Mouse (Mus musculus) intestine, postnatal 0 days (tissue): Measurements from ENCODE around the gene Orai3. TPM values are rescaled to one million over a fixed set of nuclear protein-coding genes. Genes with fewer than 3 reads are reported as not detected.
"Not testable (repeated sequence)": the region's sequence is repeated elsewhere in the genome, so short reads cannot be mapped to it uniquely, and the experiment has no call there.

Experiments
- ATAC-seq: fragments of 200-750 bp; cut with Nextera tagmentation; 2 replicates; pipeline ENCODE4 v1.8.0; 2017; ENCODE audit warnings: mild to moderate bottlenecking, moderate TSS enrichment, moderate library complexity
- H3K27ac ChIP-seq: fragments of 300-500 bp; sonication (generic); 2 replicates; pipeline ENCODE4 v1.5.1; 2014; ENCODE audit warnings: mild to moderate bottlenecking, low read depth, low read length, moderate library complexity
- H3K27me3 ChIP-seq: fragments of 300-500 bp; sonication (generic); replicated peaks from 2 replicates; pipeline ENCODE4 v1.6.1; 2014; ENCODE audit warnings: low read length, mixed read lengths; ENCODE audit not compliant: control insufficient read depth, insufficient read depth
- H3K36me3 ChIP-seq: fragments of 300-500 bp; sonication (generic); 2 replicates; pipeline ENCODE4 v1.6.1; 2014; ENCODE audit warnings: mild to moderate bottlenecking, moderate library complexity; ENCODE audit not compliant: control insufficient read depth, insufficient read depth
- H3K4me1 ChIP-seq: fragments of 300-500 bp; sonication (generic); replicated peaks from 2 replicates; pipeline ENCODE4 v1.6.1; 2014; ENCODE audit warnings: antibody characterized with exemption, low read length, mixed read lengths; ENCODE audit not compliant: control insufficient read depth, insufficient read depth
- H3K4me2 ChIP-seq: fragments of 300-500 bp; sonication (generic); replicated peaks from 2 replicates; pipeline ENCODE4 v1.6.1; 2014; ENCODE audit warnings: low read depth, mild to moderate bottlenecking, moderate library complexity
- H3K4me3 ChIP-seq: fragments of 300-500 bp; sonication (generic); 2 replicates; pipeline ENCODE4 v1.5.1; 2014; ENCODE audit warnings: low read depth, low read length
- H3K9ac ChIP-seq: fragments of 300-500 bp; sonication (generic); 2 replicates; pipeline ENCODE4 v1.6.1; 2014; ENCODE audit warnings: mild to moderate bottlenecking, low read depth, low read length
- H3K9me3 ChIP-seq: fragments of 300-500 bp; sonication (generic); 2 replicates; pipeline ENCODE4 v1.6.1; 2016; ENCODE audit warnings: mixed run types; ENCODE audit not compliant: control insufficient read depth
- CTCF ChIP-seq: sonication (generic); IDR thresholded peaks from 2 replicates; pipeline ENCODE4 v1.5.1; 2016; ENCODE audit warnings: low read depth, mild to moderate bottlenecking, control low read depth, antibody characterized with exemption, moderate library complexity
- WGBS: fragments of 180-500 bp; shearing (Covaris S2); extraction: QIAGEN DNeasy Blood & Tissue Kit; methylation state at CpG from one replicate; pipeline ENCODE4 v1.1.7; 2014; 5-methylcytosine and 5-hydroxymethylcytosine counted together
- polyA plus RNA-seq: library from polyadenylated mRNA; unstranded; fragments of >200 nt; fragmentation: Nextera tagmentation; extraction: Ambion mirVana; gene quantifications from 2 replicates; pipeline ENCODE4 v1.2.1, GENCODE M21; 2015

Gene Orai3
- polyA plus RNA-seq, 1 experiment from 2014 or later: 18.7 TPM

- H3K9me3 ChIP-seq: no peaks in the 10 kb centered on the region
- H3K4me1 ChIP-seq: peaks cover 3% of the 10 kb centered on the region; the same call in 1 of the 2 replicates
- no peak overlapping the region for H3K9ac ChIP-seq
- H3K4me2 ChIP-seq: no peak overlapping the region
- no peak overlapping the region for H3K27ac ChIP-seq
- H3K4me3 ChIP-seq: no peak overlapping the region
- peaks cover 11% of the 10 kb centered on the region for H3K36me3 ChIP-seq
- TF ChIP-seq CTCF: no peak
- no peaks in the 10 kb centered on the region for H3K27me3 ChIP-seq
- no peak for ATAC-seq
- 35% methylated on average over 3 of the region's 3 CpGs for WGBS
These were observed 2.5 kb downstream of the Orai3 start for GRCm38 (mm10) chr7:127772080-127772479.

- no peak for ATAC-seq
- peaks cover 6% of the 10 kb centered on the region for H3K36me3 ChIP-seq
- no peak overlapping the region for H3K9ac ChIP-seq
- no peak for TF ChIP-seq CTCF
- no peaks in the 10 kb centered on the region for H3K27me3 ChIP-seq
- H3K4me1 ChIP-seq: peaks cover 3% of the 10 kb centered on the region; the same call in 1 of the 2 replicates
- H3K9me3 ChIP-seq: no peaks in the 10 kb centered on the region
- H3K4me2 ChIP-seq: no peak overlapping the region
- no peak overlapping the region for H3K4me3 ChIP-seq
- 96% methylated on average over 1 of the region's 1 CpGs for WGBS
- no peak overlapping the region for H3K27ac ChIP-seq
These were observed 2.9 kb downstream of the Orai3 start for GRCm38 (mm10) chr7:127772557-127772956.

- no peak overlapping the region for H3K4me3 ChIP-seq
- H3K4me2 ChIP-seq: no peak overlapping the region
- no peaks in the 10 kb centered on the region for H3K9me3 ChIP-seq
- H3K4me1 ChIP-seq: peaks cover 4% of the 10 kb centered on the region; the same call in 1 of the 2 replicates
- 38% methylated on average over 9 of the region's 9 CpGs for WGBS
- no peaks in the 10 kb centered on the region for H3K27me3 ChIP-seq
- no peak overlapping the region for H3K9ac ChIP-seq
- ATAC-seq: 0 out of 2 replicates have a peak, but pooled peaks have one; percentile 5
- no peak overlapping the region for H3K27ac ChIP-seq
- no peaks in the 10 kb centered on the region for H3K36me3 ChIP-seq
- TF ChIP-seq CTCF: peak; percentile 88
These were observed 4.2 kb downstream of the Orai3 start for GRCm38 (mm10) chr7:127773664-127774384.

DNA sequence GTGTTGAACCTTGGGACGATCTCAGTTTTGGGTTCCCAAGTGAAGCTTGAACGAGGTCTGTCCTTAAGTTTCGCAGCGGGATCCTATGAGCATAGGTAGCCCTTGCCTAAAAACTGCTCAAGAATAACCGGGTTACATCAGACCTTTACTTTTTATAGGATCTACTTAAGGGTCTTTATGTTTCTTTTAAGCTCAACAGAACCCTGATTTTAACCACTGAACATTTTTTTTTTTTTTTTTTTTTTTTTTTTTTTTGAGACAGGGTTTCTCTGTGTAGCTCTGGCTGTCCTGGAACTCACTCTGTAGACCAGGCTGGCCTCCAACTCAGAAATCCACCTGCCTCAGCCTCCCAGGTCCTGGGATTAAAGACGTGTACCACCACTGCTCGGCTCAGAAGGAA is 6.2 kb downstream of the Orai3 start:
- H3K4me3 ChIP-seq: peak overlapping the region; percentile 85
- H3K27ac ChIP-seq, H3K27me3 ChIP-seq, H3K9me3 ChIP-seq, H3K4me1 ChIP-seq, H3K36me3 ChIP-seq, H3K9ac ChIP-seq, ATAC-seq: not testable (repeated sequence)
- WGBS: 68% methylated on average over 7 of the region's 7 CpGs
- peak overlapping the region; percentile 85 for H3K4me2 ChIP-seq

DNA sequence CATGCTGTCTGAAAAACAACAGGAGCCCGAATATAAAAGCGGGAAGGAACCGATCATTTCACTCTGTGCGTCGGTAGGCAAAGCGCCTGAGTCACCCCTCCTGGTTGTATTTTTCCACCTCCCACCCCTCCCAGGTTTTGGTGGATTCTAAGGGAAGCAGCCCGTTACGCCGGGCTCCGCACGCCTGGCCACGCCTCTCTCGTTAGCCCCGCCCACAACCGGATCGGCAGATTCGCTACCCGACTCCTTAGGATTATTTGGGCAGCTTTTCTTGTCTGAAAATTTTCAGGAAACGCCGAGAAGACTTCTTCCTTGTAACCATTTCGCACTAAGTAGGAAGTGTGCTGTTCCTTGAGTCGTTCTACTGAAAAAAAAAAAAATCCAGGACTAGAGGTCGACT is 6.8 kb downstream of the Orai3 start, which contains the start of gene Setd1a:
TSS of gene Setd1a (plus strand) at position 245 of the 400 bp plus-strand sequence.
- ATAC-seq: peak; percentile 50
- peaks cover 13% of the 10 kb centered on the region for H3K36me3 ChIP-seq
- H3K27me3 ChIP-seq: no peaks in the 10 kb centered on the region
- H3K4me1 ChIP-seq: 0 out of 2 replicates have a peak, but pooled peaks cover 4% of the 10 kb centered on the region
- 0% methylated on average over 23 of the region's 23 CpGs for WGBS
- peak within 1 kb of the TSS; percentile 85 for H3K4me3 ChIP-seq
- peak within 1 kb of the TSS; percentile 85 for H3K4me2 ChIP-seq
- H3K9ac ChIP-seq: peak within 1 kb of the TSS; percentile 96
- peak within 1 kb of the TSS; percentile 98 for H3K27ac ChIP-seq
- no peak for TF ChIP-seq CTCF
- H3K9me3 ChIP-seq: no peaks in the 10 kb centered on the region

DNA sequence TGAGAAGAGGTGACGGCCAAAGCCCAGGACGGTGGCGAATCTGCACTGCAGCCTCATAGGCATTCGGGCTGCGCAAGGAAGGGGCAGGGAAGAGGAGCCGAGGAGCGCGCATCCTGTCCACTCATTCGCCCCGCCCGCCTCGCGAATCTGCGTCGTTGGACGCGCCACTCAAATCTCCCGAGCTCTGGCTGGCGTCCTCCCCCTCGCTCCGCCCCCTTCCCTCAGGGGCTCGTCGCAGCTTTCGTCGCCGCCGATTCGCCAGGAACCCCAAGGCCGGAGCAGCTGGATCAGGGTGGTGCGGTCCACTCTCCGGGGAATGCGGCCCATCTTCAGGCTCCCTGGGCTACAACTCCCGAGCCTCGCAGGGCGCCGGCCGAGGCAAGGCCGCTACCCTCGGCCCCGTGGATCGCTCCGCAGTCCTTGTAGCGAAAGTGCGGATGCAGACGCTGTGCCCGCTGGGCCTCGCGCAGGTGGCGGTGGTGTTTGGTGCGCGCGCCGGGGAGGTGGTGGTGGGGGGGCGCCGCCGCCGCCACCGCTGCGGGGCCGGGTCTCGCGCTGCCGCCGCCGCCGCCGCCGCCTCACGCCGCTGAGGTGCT is 7.4 kb downstream of the Orai3 start:
- H3K4me1 ChIP-seq: 0 out of 2 replicates have a peak, but pooled peaks cover 4% of the 10 kb centered on the region
- peak overlapping the region; percentile 96 for H3K9ac ChIP-seq
- peak; percentile 92 for ATAC-seq
- H3K4me2 ChIP-seq: peak overlapping the region; percentile 85
- peak overlapping the region; percentile 85 for H3K4me3 ChIP-seq
- H3K27me3 ChIP-seq: no peaks in the 10 kb centered on the region
- no peaks in the 10 kb centered on the region for H3K9me3 ChIP-seq
- under 1% methylated on average over 66 of the region's 70 CpGs for WGBS
- peak overlapping the region; percentile 98 for H3K27ac ChIP-seq
- TF ChIP-seq CTCF: no peak
- H3K36me3 ChIP-seq: peaks cover 18% of the 10 kb centered on the region
